Comparison of ENCODE assay signal across 8 mouse cellular contexts in the genomic region with DNA sequence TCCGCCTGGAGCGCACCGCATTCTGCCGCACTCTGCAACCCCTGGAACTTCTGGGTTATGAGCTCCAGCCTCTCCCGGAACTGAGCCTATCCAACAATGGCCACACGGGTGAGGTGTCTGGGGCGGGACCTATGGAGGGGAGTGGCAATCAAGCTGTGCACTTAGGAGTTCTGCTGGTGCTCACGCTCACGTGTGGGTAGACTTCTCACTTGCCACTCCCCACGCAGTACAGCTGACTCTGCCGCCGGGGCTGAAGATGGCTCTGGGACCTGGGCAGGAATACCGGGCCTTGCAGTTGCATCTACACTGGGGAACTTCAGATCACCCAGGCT. TPM values are rescaled to one million over a fixed set of nuclear protein-coding genes. Genes with fewer than 3 reads are reported as not detected.
A peak's percentile ranks its signal among the peaks of the same experiment; 100 is the strongest.
DNase-seq lines count a peak whose midpoint lies in the region; ATAC-seq and TF ChIP-seq lines count a peak whose summit lies in the region.

No protein-coding gene starts in this region.

- no peaks in the 10 kb centered on the region for H3K36me3 ChIP-seq in forebrain, postnatal 0 days (ENCODE audit: insufficient read depth)
- no peaks in the 10 kb centered on the region for H3K36me3 ChIP-seq in lung, postnatal 0 days (ENCODE audit: insufficient read depth, low read length)

- peaks cover 3% of the 10 kb centered on the region for H3K27me3 ChIP-seq in forebrain, postnatal 0 days (ENCODE audit: insufficient read depth, low read length)
- H3K27me3 ChIP-seq in lung, postnatal 0 days (replicated peaks; ENCODE audit: insufficient read depth, low read length), result no peaks in the 10 kb centered on the region; the same call in 1 of the 2 replicates

- peak overlapping the region; percentile 24 for H3K4me3 ChIP-seq in forebrain, postnatal 0 days (ENCODE audit: low read depth, low read length)
- H3K4me3 ChIP-seq in lung, postnatal 0 days (ENCODE audit: low read depth, low read length), result peak overlapping the region; percentile 43

- peak; percentile 34; the same call in 1 of the 2 replicates for ATAC-seq in forebrain, postnatal 0 days
- peak; percentile 92 for ATAC-seq in lung, postnatal 0 days
- peak; percentile 88 for ATAC-seq in neutrophil, adult 5-6 weeks (ENCODE audit: extremely low read depth, insufficient number of reproducible peaks, low FRiP score, poor library complexity, severe bottlenecking)

- 0 out of 2 replicates have a peak, but pooled peaks cover 2% of the 10 kb centered on the region for H3K4me1 ChIP-seq in forebrain, postnatal 0 days (ENCODE audit: insufficient read depth)
- peaks cover 5% of the 10 kb centered on the region; the same call in 1 of the 2 replicates for H3K4me1 ChIP-seq in lung, postnatal 0 days (ENCODE audit: insufficient read depth, low read depth, low read length)

- 10% methylated on average over 13 of the region's 13 CpGs for WGBS in forebrain, postnatal 0 days
- 2% methylated on average over 13 of the region's 13 CpGs for WGBS in lung, postnatal 0 days

- no peak overlapping the region for H3K9ac ChIP-seq in forebrain, postnatal 0 days
- H3K9ac ChIP-seq in lung, postnatal 0 days (replicated peaks; ENCODE audit: low read depth), result no peak overlapping the region

- no peaks in the 10 kb centered on the region for H3K9me3 ChIP-seq in forebrain, postnatal 0 days (ENCODE audit: low read length)
- no peaks in the 10 kb centered on the region for H3K9me3 ChIP-seq in lung, postnatal 0 days (ENCODE audit: low read length)

- no peak overlapping the region for H3K27ac ChIP-seq in forebrain, postnatal 0 days (ENCODE audit: low read depth, low read length)
- H3K27ac ChIP-seq in lung, postnatal 0 days (ENCODE audit: low read length), result peak overlapping the region; percentile 11; the same call in 1 of the 2 replicates

- no peak for TF ChIP-seq CTCF in forebrain, postnatal 0 days (IDR thresholded peaks at IDR 0.05; ENCODE audit: low read depth)
- TF ChIP-seq CTCF in lung, postnatal 0 days (IDR thresholded peaks at IDR 0.05), result no peak; the same call in 1 of the 2 replicates

- peak overlapping the region; percentile 46 for H3K4me2 ChIP-seq in forebrain, postnatal 0 days (ENCODE audit: low read depth)
- peak overlapping the region; percentile 83 for H3K4me2 ChIP-seq in lung, postnatal 0 days (replicated peaks; ENCODE audit: low read depth, low read length)

- peak; percentile 54 for DNase-seq in cerebellum, adult 11-12 months
- no peak for DNase-seq in cerebellum, adult 11 months
- peak; percentile 76 to 81 for DNase-seq in adrenal gland, postnatal 36 days
- no peak for DNase-seq in forebrain, postnatal 0 days
- peak; percentile 58 for DNase-seq in kidney, adult 9 months
- DNase-seq in lung, postnatal 0 days (ENCODE audit: low spot score), result peak; percentile 87
- no peak for DNase-seq in layer of hippocampus, adult 9-10 months (ENCODE audit: low spot score)

- TF ChIP-seq EP300 in lung, postnatal 0 days (IDR thresholded peaks at IDR 0.05), result no peak

RNA-seq across cellular contexts. Expression of a gene that starts 1.9 kb away (rescaled TPM):
- total RNA-seq in adrenal gland, postnatal 36 days (2021), result 1 to 10 TPM in 1 of 2 experiments, under 1 TPM in 1; 0.49 to 1.2 TPM
- 0.14 and 0.31 TPM in 2 replicates for total RNA-seq in forebrain, postnatal 0 days (2014; rRNA removed)
- polyA plus RNA-seq in forebrain, postnatal 0 days (2015; fragmentation: Nextera tagmentation; extraction: Ambion mirVana), result 0.65 and 0.70 TPM in 2 replicates
- 2.1 and 2.6 TPM in 2 replicates for polyA plus RNA-seq in lung, postnatal 0 days (2015; fragmentation: Nextera tagmentation; extraction: Ambion mirVana)
- not detected in 2 replicates for total RNA-seq in neutrophil, adult 5-6 weeks (2017)

RNA-seq across cellular contexts. Expression of a gene that starts 9.1 kb away (rescaled TPM):
- total RNA-seq in adrenal gland, postnatal 36 days (2021), result 1 to 10 TPM; 2.6 to 3.5 TPM
- 2.9 and 4.5 TPM in 2 replicates for total RNA-seq in forebrain, postnatal 0 days (2014; rRNA removed)
- 3.6 and 3.9 TPM in 2 replicates for polyA plus RNA-seq in forebrain, postnatal 0 days (2015; fragmentation: Nextera tagmentation; extraction: Ambion mirVana)
- polyA plus RNA-seq in lung, postnatal 0 days (2015; fragmentation: Nextera tagmentation; extraction: Ambion mirVana), result 2.4 and 3.5 TPM in 2 replicates
- total RNA-seq in neutrophil, adult 5-6 weeks (2017), result 1.5 and 2.6 TPM in 2 replicates

RNA-seq across cellular contexts. Expression of a gene that starts 14.9 kb away (rescaled TPM):
- total RNA-seq in adrenal gland, postnatal 36 days (2021), result 100 to 1,000 TPM in 1 of 2 experiments, 10 to 100 TPM in 1; 69.6 to 143 TPM
- total RNA-seq in forebrain, postnatal 0 days (2014; rRNA removed), result 4.1 and 11.7 TPM in 2 replicates
- 5.1 and 8.1 TPM in 2 replicates for polyA plus RNA-seq in forebrain, postnatal 0 days (2015; fragmentation: Nextera tagmentation; extraction: Ambion mirVana)
- 84.8 and 89.0 TPM in 2 replicates for polyA plus RNA-seq in lung, postnatal 0 days (2015; fragmentation: Nextera tagmentation; extraction: Ambion mirVana)
- 2.2 and 3.0 TPM in 2 replicates for total RNA-seq in neutrophil, adult 5-6 weeks (2017)

RNA-seq across cellular contexts. Expression of a gene that starts 15.9 kb away (rescaled TPM):
- total RNA-seq in adrenal gland, postnatal 36 days (2021), result 10 to 100 TPM; 57.3 to 59.3 TPM
- total RNA-seq in forebrain, postnatal 0 days (2014; rRNA removed), result 57.3 and 86.2 TPM in 2 replicates
- polyA plus RNA-seq in forebrain, postnatal 0 days (2015; fragmentation: Nextera tagmentation; extraction: Ambion mirVana), result 92.2 and 103 TPM in 2 replicates
- polyA plus RNA-seq in lung, postnatal 0 days (2015; fragmentation: Nextera tagmentation; extraction: Ambion mirVana), result 81.0 and 82.7 TPM in 2 replicates
- 26.3 and 26.9 TPM in 2 replicates for total RNA-seq in neutrophil, adult 5-6 weeks (2017)

RNA-seq across cellular contexts. Expression of a gene that starts 25.1 kb away (rescaled TPM):
- total RNA-seq in adrenal gland, postnatal 36 days (2021), result not detected
- total RNA-seq in forebrain, postnatal 0 days (2014; rRNA removed), result not detected in 2 replicates
- polyA plus RNA-seq in forebrain, postnatal 0 days (2015; fragmentation: Nextera tagmentation; extraction: Ambion mirVana), result not detected in 2 replicates
- not detected in 2 replicates for polyA plus RNA-seq in lung, postnatal 0 days (2015; fragmentation: Nextera tagmentation; extraction: Ambion mirVana)
- total RNA-seq in neutrophil, adult 5-6 weeks (2017), result 5.9 and 7.4 TPM in 2 replicates

Comparison
In these comparisons a context has a peak if more than half of its experiments do, and no peak if none do; other contexts are left out.
1. DNase-seq: peak in cerebellum, adult 11-12 months (single experiment), adrenal gland, postnatal 36 days (2 of 2), kidney, adult 9 months (single experiment) and lung, postnatal 0 days (single experiment); none in cerebellum, adult 11 months (single experiment), forebrain, postnatal 0 days (single experiment) and layer of hippocampus, adult 9-10 months (single experiment).
2. ATAC-seq: peak in every context shown above with its lines; median percentile 92 in lung, postnatal 0 days; 88 in neutrophil, adult 5-6 weeks; 34 in forebrain, postnatal 0 days.